Mouse (Mus musculus) forebrain, embryonic 11.5 days (tissue): ENCODE data around the gene Opa3. TPM values are rescaled to one million over a fixed set of nuclear protein-coding genes. Genes with fewer than 3 reads are reported as not detected.

Source experiments
- ATAC-seq: fragments of 200-750 bp; cut with Nextera tagmentation; replicated peaks from 2 replicates; pipeline ENCODE4 v1.8.0; 2017; ENCODE audit warnings: moderate TSS enrichment; ENCODE audit not compliant: low FRiP score
- DNase-seq: peaks from one replicate; pipeline ENCODE4 v3.0.0-alpha.2; 2017; ENCODE audit warnings: low spot score
- H3K27ac ChIP-seq: fragments of 300-500 bp; sonication (generic); 2 replicates; pipeline ENCODE4 v1.5.1; 2014; ENCODE audit warnings: low read depth, low read length
- H3K27me3 ChIP-seq: fragments of 300-500 bp; sonication (generic); 2 replicates; pipeline ENCODE4 v1.6.1; 2014; ENCODE audit warnings: mild to moderate bottlenecking, low read length, mixed read lengths; ENCODE audit not compliant: control insufficient read depth, insufficient read depth
- H3K36me3 ChIP-seq: fragments of 300-500 bp; sonication (generic); 2 replicates; pipeline ENCODE4 v1.6.1; 2014; ENCODE audit warnings: mild to moderate bottlenecking, low read length, moderate library complexity, mixed read lengths; ENCODE audit not compliant: control insufficient read depth, insufficient read depth
- H3K4me1 ChIP-seq: fragments of 300-500 bp; sonication (generic); replicated peaks from 2 replicates; pipeline ENCODE4 v1.6.1; 2014; ENCODE audit warnings: low read length, mixed read lengths; ENCODE audit not compliant: control insufficient read depth, insufficient read depth
- H3K4me2 ChIP-seq: fragments of 300-500 bp; sonication (generic); 2 replicates; pipeline ENCODE4 v1.6.1; 2014; ENCODE audit warnings: low read depth, mild to moderate bottlenecking, low read length, moderate library complexity, mixed read lengths; ENCODE audit not compliant: severe bottlenecking
- H3K4me3 ChIP-seq: fragments of 300-500 bp; sonication (generic); 2 replicates; pipeline ENCODE4 v1.5.1; 2014; ENCODE audit warnings: low read depth, low read length
- H3K9ac ChIP-seq: fragments of 300-500 bp; sonication (generic); 2 replicates; pipeline ENCODE4 v1.6.1; 2014; ENCODE audit warnings: low read length
- H3K9me3 ChIP-seq: fragments of 300-500 bp; sonication (generic); 2 replicates; pipeline ENCODE4 v1.6.1; 2016; ENCODE audit warnings: low read length, mixed read lengths; ENCODE audit not compliant: control insufficient read depth
- WGBS: fragments of 180-500 bp; shearing (Covaris S2); extraction: QIAGEN DNeasy Blood & Tissue Kit; methylation state at CpG from one replicate; pipeline ENCODE4 v1.1.7; 2014; 5-methylcytosine and 5-hydroxymethylcytosine counted together
- polyA plus RNA-seq: library from polyadenylated mRNA; unstranded; fragments of >200 nt; fragmentation: Nextera tagmentation; extraction: Ambion mirVana; gene quantifications from 2 replicates; pipeline ENCODE4 v1.2.1, GENCODE M21; 2014

The Opa3 gene
- polyA plus RNA-seq, 1 experiment from 2014 or later: 54.1 TPM

DNA sequence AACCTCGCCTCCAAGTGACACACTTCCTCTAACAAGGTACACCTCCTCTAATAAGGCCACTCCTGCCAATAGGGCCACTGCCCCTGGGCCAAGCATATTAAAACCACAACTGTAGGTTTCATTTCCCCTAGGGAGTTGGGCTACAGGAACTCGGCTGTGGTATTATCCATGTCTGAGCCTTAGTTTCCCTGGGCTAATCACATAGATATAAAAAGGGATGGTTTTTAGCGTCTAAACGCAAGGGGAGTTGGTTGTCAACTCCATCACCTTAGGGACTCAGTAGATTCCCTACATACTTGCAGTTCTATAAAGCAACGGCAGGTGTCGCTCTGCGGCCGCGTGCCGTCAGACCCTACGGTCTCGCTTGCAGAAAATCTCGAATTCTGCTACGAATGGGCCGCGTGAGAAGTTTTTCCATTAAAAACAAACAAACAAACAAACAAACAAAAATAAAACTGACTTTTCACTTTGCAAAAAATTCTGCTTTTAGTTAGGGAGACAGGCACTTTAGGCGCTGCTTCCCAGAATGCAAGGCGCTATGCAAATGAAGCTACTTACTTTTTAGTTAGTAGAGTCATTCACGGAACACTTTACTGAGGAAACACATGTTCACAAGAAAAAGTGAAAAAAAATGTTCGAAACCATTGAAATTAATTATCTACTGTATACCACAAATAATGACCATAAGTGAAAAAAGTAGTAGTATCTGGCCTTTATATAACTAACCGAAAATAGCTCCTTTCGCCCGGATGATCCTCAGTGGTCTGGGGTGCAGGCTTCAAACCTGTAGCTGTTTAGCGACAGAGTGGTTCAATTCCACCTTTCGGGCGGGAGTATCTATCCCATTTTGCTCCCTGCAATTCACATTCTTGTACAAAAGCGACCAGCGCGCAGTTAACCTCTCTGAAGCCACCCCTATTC lies 72.6 kb downstream of the Opa3 start:
- peaks cover 10% of the 10 kb centered on the region; the same call in 1 of the 2 replicates for H3K4me1 ChIP-seq
- under 1% methylated on average over 29 of the region's 29 CpGs for WGBS
- H3K4me2 ChIP-seq: peak overlapping the region; percentile 46
- no peaks in the 10 kb centered on the region for H3K36me3 ChIP-seq
- no peaks in the 10 kb centered on the region for H3K9me3 ChIP-seq
- peaks cover 36% of the 10 kb centered on the region for H3K27me3 ChIP-seq
- ATAC-seq (peak; percentile 82), DNase-seq (peak; percentile 85)
- no peak overlapping the region for H3K27ac ChIP-seq
- peak overlapping the region; percentile 33 for H3K4me3 ChIP-seq
- peak overlapping the region; percentile 16; the same call in 1 of the 2 replicates for H3K9ac ChIP-seq

GRCm38 (mm10) chr7:19301461-19302263 lies 73.5 kb downstream of the Opa3 start:
- Histone ChIP-seq H3K27me3 (peaks cover 45% of the 10 kb centered on the region), H3K4me2 (peak overlapping the region; percentile 46), H3K4me3 (peak overlapping the region; percentile 22; the same call in 1 of the 2 replicates), H3K27ac (no peak overlapping the region), H3K4me1 (peaks cover 10% of the 10 kb centered on the region; the same call in 1 of the 2 replicates), H3K36me3 (no peaks in the 10 kb centered on the region), H3K9me3 (no peaks in the 10 kb centered on the region), H3K9ac (no peak overlapping the region)
- no peak for ATAC-seq
- peak; percentile 56 for DNase-seq
- WGBS: 10% methylated on average over 16 of the region's 16 CpGs

DNA sequence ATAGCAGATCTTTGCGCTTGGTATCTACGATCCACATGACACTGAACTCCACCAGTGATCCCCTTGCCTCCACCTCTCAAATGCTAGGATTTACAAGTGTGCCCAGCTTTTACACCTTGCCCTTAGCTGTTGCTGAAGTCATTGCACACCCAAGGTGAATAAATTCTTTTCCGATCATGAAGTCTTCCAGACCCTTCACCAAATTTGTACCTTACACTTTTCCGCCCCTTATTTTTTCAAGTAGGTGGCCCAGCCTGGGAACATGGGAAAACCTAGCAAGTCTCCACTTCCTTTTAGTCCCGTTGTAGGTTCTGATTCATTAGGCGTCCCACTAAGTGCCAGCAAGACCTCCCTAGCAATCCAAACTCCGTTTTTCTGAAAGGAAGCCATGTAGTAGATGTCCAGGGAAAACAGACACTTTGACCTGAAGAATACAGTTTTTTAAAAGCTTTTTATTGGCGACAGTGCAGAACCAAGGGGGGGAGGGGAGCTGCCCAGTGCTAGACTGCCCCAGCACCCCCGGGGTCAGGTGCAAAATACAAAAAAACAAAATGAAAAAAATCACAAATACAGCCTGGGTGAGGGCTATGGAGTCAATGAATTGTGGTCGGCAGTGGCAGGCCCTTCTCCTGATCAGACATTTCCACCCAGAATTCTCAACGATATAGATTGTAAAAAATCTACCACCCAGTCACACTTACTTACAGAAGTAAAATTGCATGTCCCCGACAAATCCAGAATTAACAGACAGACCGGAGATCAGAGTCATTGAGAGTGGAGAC lies 74.3 kb downstream of the Opa3 start:
- no peaks in the 10 kb centered on the region for H3K36me3 ChIP-seq
- no peak overlapping the region for H3K9ac ChIP-seq
- peak overlapping the region; percentile 46; the same call in 1 of the 2 replicates for H3K4me2 ChIP-seq
- H3K27me3 ChIP-seq: peaks cover 53% of the 10 kb centered on the region
- H3K4me1 ChIP-seq: peaks cover 10% of the 10 kb centered on the region; the same call in 1 of the 2 replicates
- H3K4me3 ChIP-seq: no peak overlapping the region
- DNase-seq: no peak
- 52% methylated on average over 13 of the region's 13 CpGs for WGBS
- no peak overlapping the region for H3K27ac ChIP-seq
- no peaks in the 10 kb centered on the region for H3K9me3 ChIP-seq
- no peak for ATAC-seq

DNA sequence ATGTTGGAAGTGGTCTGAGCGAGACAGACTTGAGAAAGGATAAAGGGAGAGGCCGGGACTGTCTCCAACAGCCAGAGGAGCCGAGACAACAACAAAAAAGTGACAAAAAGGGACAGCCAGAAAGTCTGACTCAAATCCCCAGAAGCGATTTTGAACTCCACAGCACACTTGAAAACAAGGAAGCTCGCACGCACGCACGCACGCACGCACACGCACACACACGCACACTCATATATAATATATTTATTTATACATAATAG lies 74.8 kb downstream of the Opa3 start:
- no peak for ATAC-seq
- H3K4me2 ChIP-seq: no peak overlapping the region
- no peak overlapping the region for H3K4me3 ChIP-seq
- DNase-seq: no peak
- H3K9me3 ChIP-seq: no peaks in the 10 kb centered on the region
- 70% methylated on average over 12 of the region's 12 CpGs for WGBS
- peaks cover 10% of the 10 kb centered on the region; the same call in 1 of the 2 replicates for H3K4me1 ChIP-seq
- no peaks in the 10 kb centered on the region for H3K36me3 ChIP-seq
- no peak overlapping the region for H3K27ac ChIP-seq
- no peak overlapping the region for H3K9ac ChIP-seq
- H3K27me3 ChIP-seq: peaks cover 53% of the 10 kb centered on the region

DNA sequence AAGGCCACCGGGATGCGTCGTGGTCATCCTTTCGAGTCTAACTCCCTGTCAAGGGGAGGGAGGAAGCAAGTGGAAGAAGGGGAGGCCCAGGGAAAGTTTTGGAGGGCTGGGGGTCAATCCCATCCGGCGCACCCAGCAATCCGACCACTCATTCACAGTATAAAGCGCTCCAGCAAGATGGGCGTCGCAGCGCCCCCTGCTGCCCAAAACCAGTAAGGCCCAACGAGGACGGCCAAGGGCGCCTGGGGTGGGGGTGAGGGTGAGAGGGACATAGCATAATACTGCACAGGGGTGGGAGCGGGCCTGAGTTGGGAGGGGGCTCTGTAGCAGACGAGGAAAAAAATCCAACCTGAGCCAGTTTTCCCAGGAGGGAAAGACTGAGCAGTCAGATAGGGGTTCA lies 75.6 kb downstream of the Opa3 start:
- Histone ChIP-seq H3K9ac (no peak overlapping the region), H3K36me3 (no peaks in the 10 kb centered on the region), H3K4me2 (peak overlapping the region; percentile 37; the same call in 1 of the 2 replicates), H3K4me1 (peaks cover 10% of the 10 kb centered on the region; the same call in 1 of the 2 replicates), H3K4me3 (peak overlapping the region; percentile 19; the same call in 1 of the 2 replicates), H3K27ac (no peak overlapping the region), H3K9me3 (no peaks in the 10 kb centered on the region), H3K27me3 (peaks cover 53% of the 10 kb centered on the region)
- WGBS: under 1% methylated on average over 16 of the region's 16 CpGs
- ATAC-seq (peak; percentile 25; the same call in 1 of the 2 replicates), DNase-seq (peak; percentile 93)

DNA sequence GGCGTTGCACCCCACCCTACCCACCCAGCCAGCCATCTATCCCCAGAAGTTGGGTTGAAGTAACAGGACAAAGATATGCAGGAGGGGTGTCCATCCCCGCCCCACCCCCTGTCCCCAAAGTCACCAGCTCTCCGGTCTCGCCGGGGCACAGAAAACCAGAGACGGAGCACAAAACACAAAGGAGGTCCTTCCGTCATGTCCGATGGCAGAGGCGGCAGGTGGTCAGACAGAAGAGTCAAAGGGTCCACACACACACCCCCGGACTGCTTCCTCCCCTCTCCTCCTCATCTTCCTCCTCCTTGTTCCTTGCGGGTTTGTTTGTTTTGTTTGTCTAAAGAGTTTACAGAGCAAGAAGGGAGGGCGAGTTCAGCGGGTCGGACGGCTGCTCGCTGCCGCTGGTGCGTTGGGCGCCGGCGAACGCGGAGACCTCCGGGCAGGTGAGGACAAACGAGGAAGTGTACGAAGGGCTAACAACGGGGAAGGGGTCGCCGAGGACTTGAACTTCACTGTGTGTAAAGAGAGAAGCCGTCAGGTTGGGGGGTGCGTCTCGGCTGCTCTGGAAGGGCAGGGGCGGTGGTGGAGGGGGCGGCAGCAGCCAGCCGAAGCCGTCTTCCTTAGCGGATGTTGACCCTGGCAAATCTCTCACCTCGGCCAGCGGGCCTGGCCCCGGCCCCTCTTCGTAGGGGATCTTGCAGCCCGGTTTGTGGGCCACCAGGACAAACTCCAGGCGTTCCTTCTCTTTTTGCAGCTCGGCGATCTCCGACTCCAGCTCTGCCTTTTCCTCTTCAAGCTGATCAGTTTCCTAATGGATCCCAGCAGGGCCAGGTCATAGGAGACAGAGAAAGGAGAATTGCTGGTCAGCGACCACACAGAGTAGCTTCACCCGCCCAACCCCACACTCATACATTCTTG lies 76.6 kb downstream of the Opa3 start:
- no peak for ATAC-seq
- no peak for DNase-seq
- no peaks in the 10 kb centered on the region for H3K9me3 ChIP-seq

GRCm38 (mm10) chr7:19305413-19305735 lies 77.2 kb downstream of the Opa3 start:
- H3K27me3 ChIP-seq: peaks cover 53% of the 10 kb centered on the region
- no peak overlapping the region for H3K9ac ChIP-seq
- H3K27ac ChIP-seq: no peak overlapping the region
- no peak overlapping the region for H3K4me3 ChIP-seq
- WGBS: 10% methylated on average over 6 of the region's 6 CpGs
- no peak for ATAC-seq
- H3K4me2 ChIP-seq: peak overlapping the region; percentile 36; the same call in 1 of the 2 replicates
- peaks cover 15% of the 10 kb centered on the region; the same call in 1 of the 2 replicates for H3K4me1 ChIP-seq
- H3K9me3 ChIP-seq: no peaks in the 10 kb centered on the region
- no peaks in the 10 kb centered on the region for H3K36me3 ChIP-seq
- no peak for DNase-seq

More for the DNA sequence above, 76.6 kb downstream of the Opa3 start:
- Histone ChIP-seq H3K27me3 (peaks cover 53% of the 10 kb centered on the region), H3K36me3 (no peaks in the 10 kb centered on the region), H3K9ac (peak overlapping the region; percentile 13; the same call in 1 of the 2 replicates), H3K27ac (no peak overlapping the region), H3K4me1 (peaks cover 15% of the 10 kb centered on the region; the same call in 1 of the 2 replicates), H3K4me3 (peak overlapping the region; percentile 19; the same call in 1 of the 2 replicates), H3K4me2 (peak overlapping the region; percentile 36; the same call in 1 of the 2 replicates)
- WGBS: 1% methylated on average over 48 of the region's 48 CpGs
